Mouse (Mus musculus) CH12.LX (cell line): ENCODE data around the gene Il1rl2. TPM values are rescaled to one million over a fixed set of nuclear protein-coding genes. Genes with fewer than 3 reads are reported as not detected.

Source experiments
- DNase-seq: peaks from one replicate; pipeline ENCODE4 v3.0.0-alpha.2; 2013; ENCODE audit errors: extremely low read depth
- H3K27ac ChIP-seq: 2 replicates; pipeline ENCODE4 v1.5.1; 2012; ENCODE audit warnings: low read depth, mild to moderate bottlenecking, control low read depth, moderate library complexity; ENCODE audit not compliant: insufficient read depth
- H3K27me3 ChIP-seq: replicated peaks from 2 replicates; pipeline ENCODE3; 2012; ENCODE audit warnings: inconsistent platforms
- H3K36me3 ChIP-seq, 2 experiments: replicated peaks in 1 of 2; 2 replicates each; pipeline versions ENCODE3 to v1.6.1; 2012; ENCODE audit warnings: inconsistent platforms in 1 of 2, low read length in 1 of 2, mild to moderate bottlenecking in 1 of 2, mixed read lengths in 1 of 2, moderate library complexity in 1 of 2; ENCODE audit not compliant: control insufficient read depth in 1 of 2, insufficient read depth in 1 of 2
- H3K4me1 ChIP-seq, 2 experiments: 2 replicates each; pipeline ENCODE4 v1.6.1; 2012; ENCODE audit warnings: inconsistent platforms in 1 of 2, moderate library complexity in 1 of 2; ENCODE audit not compliant: insufficient read depth in 2 of 2, control insufficient read depth in 1 of 2
- H3K4me2 ChIP-seq: 2 replicates; pipeline ENCODE4 v1.6.1; 2012; ENCODE audit warnings: low read depth, mild to moderate bottlenecking, control low read depth; ENCODE audit not compliant: poor library complexity, insufficient read depth, severe bottlenecking
- H3K4me3 ChIP-seq, 3 experiments: fragments of 150-350 bp in 1 of 3; sonication (generic) in 1 of 3; replicated peaks in 1 of 3; 2 replicates each; pipeline versions ENCODE3 to v1.5.1; 2011 to 2012; ENCODE audit warnings: low read depth in 2 of 3, low read length in 2 of 3, mild to moderate bottlenecking in 2 of 3, moderate library complexity in 2 of 3, control low read depth in 1 of 3, improper control_type of control experiment in 1 of 3, inconsistent platforms in 1 of 3, mixed read lengths in 1 of 3; ENCODE audit not compliant: poor library complexity in 1 of 3
- H3K79me2 ChIP-seq: replicated peaks from 2 replicates; pipeline ENCODE4 v1.6.1; 2012; ENCODE audit warnings: mild to moderate bottlenecking, moderate library complexity; ENCODE audit not compliant: control insufficient read depth, poor library complexity, insufficient read depth, severe bottlenecking; ENCODE audit errors: extremely low read depth
- H3K9ac ChIP-seq: 2 replicates; pipeline ENCODE4 v1.6.1; 2012; ENCODE audit warnings: low read depth, mild to moderate bottlenecking, control low read depth, moderate library complexity; ENCODE audit not compliant: insufficient read depth
- H3K9me3 ChIP-seq: replicated peaks from 2 replicates; pipeline ENCODE3; 2012; ENCODE audit warnings: low read length, inconsistent platforms, mixed read lengths
- BHLHE40 ChIP-seq: IDR thresholded peaks from 2 replicates; pipeline ENCODE4 v1.6.1; 2011; ENCODE audit warnings: mild to moderate bottlenecking, low read depth, low read length, improper control_type of control experiment
- CHD2 ChIP-seq: IDR thresholded peaks from 2 replicates; pipeline ENCODE4 v1.6.1; 2011; ENCODE audit warnings: low read length, improper control_type of control experiment
- ELF1 ChIP-seq: IDR thresholded peaks from 2 replicates; pipeline ENCODE4 v1.6.1; 2014; ENCODE audit warnings: low read depth, mild to moderate bottlenecking, inconsistent platforms, low read length, improper control_type of control experiment
- ETS1 ChIP-seq: conservative IDR thresholded peaks from 2 replicates; pipeline ENCODE4 v1.6.1; 2012; ENCODE audit warnings: low read depth, mild to moderate bottlenecking, inconsistent platforms, low read length, improper control_type of control experiment, moderate library complexity
- GABPA ChIP-seq: IDR thresholded peaks from 2 replicates; pipeline ENCODE4 v1.6.1; 2012; ENCODE audit warnings: low read depth, low read length, improper control_type of control experiment, inconsistent platforms; ENCODE audit not compliant: insufficient replicate concordance
- JUN ChIP-seq: IDR thresholded peaks from 2 replicates; pipeline ENCODE4 v1.6.1; 2011; ENCODE audit warnings: low read depth, mild to moderate bottlenecking, low read length, improper control_type of control experiment, moderate library complexity; ENCODE audit not compliant: insufficient read depth
- JUND ChIP-seq: conservative IDR thresholded peaks from 2 replicates; pipeline ENCODE4 v1.6.1; 2011; ENCODE audit warnings: low read depth, low read length, improper control_type of control experiment
- MAFK ChIP-seq: IDR thresholded peaks from 2 replicates; pipeline ENCODE4 v1.6.1; 2011; ENCODE audit warnings: low read length, improper control_type of control experiment; ENCODE audit not compliant: insufficient replicate concordance
- MAX ChIP-seq: IDR thresholded peaks from 2 replicates; pipeline ENCODE4 v1.6.1; 2011; ENCODE audit warnings: low read length, improper control_type of control experiment
- MAZ ChIP-seq: IDR thresholded peaks from 2 replicates; pipeline ENCODE4 v1.6.1; 2012; ENCODE audit warnings: low read depth, mild to moderate bottlenecking, inconsistent platforms, low read length, improper control_type of control experiment, moderate library complexity
- MEF2A ChIP-seq: IDR thresholded peaks from 2 replicates; pipeline ENCODE4 v1.6.1; 2014; ENCODE audit warnings: low read depth, mild to moderate bottlenecking, inconsistent platforms, low read length, improper control_type of control experiment, borderline replicate concordance
- MYC ChIP-seq: IDR thresholded peaks from 2 replicates; pipeline ENCODE4 v1.6.1; 2011; ENCODE audit warnings: low read depth, mild to moderate bottlenecking, improper control_type of control experiment, low read length
- NRF1 ChIP-seq: IDR thresholded peaks from 2 replicates; pipeline ENCODE4 v1.6.1; 2014; ENCODE audit warnings: low read depth, mild to moderate bottlenecking, inconsistent platforms, low read length, improper control_type of control experiment, moderate library complexity
- PAX5 ChIP-seq: IDR thresholded peaks from 2 replicates; pipeline ENCODE4 v1.6.1; 2012; ENCODE audit warnings: low read length, inconsistent platforms, mixed read lengths
- POLR2AphosphoS2 ChIP-seq: IDR thresholded peaks from 2 replicates; pipeline ENCODE4 v1.6.1; 2011; ENCODE audit warnings: low read depth, low read length, improper control_type of control experiment
- RCOR1 ChIP-seq: conservative IDR thresholded peaks from 2 replicates; pipeline ENCODE4 v1.6.1; 2012; ENCODE audit warnings: low read depth, mild to moderate bottlenecking, inconsistent platforms, low read length, improper control_type of control experiment
- TBP ChIP-seq: conservative IDR thresholded peaks from 2 replicates; pipeline ENCODE4 v1.6.1; 2011; ENCODE audit warnings: low read depth, low read length, improper control_type of control experiment
- TCF12 ChIP-seq: IDR thresholded peaks from 2 replicates; pipeline ENCODE4 v1.6.1; 2014; ENCODE audit warnings: low read depth, mild to moderate bottlenecking, inconsistent platforms, low read length, improper control_type of control experiment
- USF1 ChIP-seq: IDR thresholded peaks from 2 replicates; pipeline ENCODE4 v1.6.1; 2014; ENCODE audit warnings: low read depth, mild to moderate bottlenecking, inconsistent platforms, low read length, improper control_type of control experiment
- USF2 ChIP-seq: conservative IDR thresholded peaks from 2 replicates; pipeline ENCODE4 v1.6.1; 2011; ENCODE audit warnings: low read depth, low read length, improper control_type of control experiment
- ZC3H11A ChIP-seq: IDR thresholded peaks from 2 replicates; pipeline ENCODE4 v1.6.1; 2012; ENCODE audit warnings: low read depth, mild to moderate bottlenecking, inconsistent platforms, low read length, improper control_type of control experiment
- ZMIZ1 ChIP-seq: IDR thresholded peaks from 2 replicates; pipeline ENCODE4 v1.6.1; 2012; ENCODE audit warnings: low read depth, mild to moderate bottlenecking, inconsistent platforms, low read length, improper control_type of control experiment
- ZNF384 ChIP-seq: IDR thresholded peaks from 2 replicates; pipeline ENCODE4 v1.6.1; 2012; ENCODE audit warnings: low read depth, low read length, improper control_type of control experiment, inconsistent platforms
- dilution Hi-C: fragments of 300-500 bp; cut with MboI; formaldehyde crosslinking; loops from 2 replicates; pipeline ENCODE4 v1.14.3; 2020; ENCODE audit warnings: low sequenced_read_pairs; ENCODE audit not compliant: extremely low pct_unique_long_range_greater_than_20kb, extremely low pct_ligation_motif_present
- in situ Hi-C: fragments of 300-500 bp; cut with MboI; formaldehyde crosslinking; loops from 3 replicates; pipeline ENCODE4 v1.14.3; 2019; ENCODE audit warnings: low sequenced_read_pairs, low pct_ligation_motif_present, low pct_unique_long_range_greater_than_20kb, mixed read lengths
- polyA plus RNA-seq: library from polyadenylated mRNA; unstranded; fragments of >175 nt; gene quantifications from 2 replicates; pipeline ENCODE4 v1.2.1, GENCODE M21; 2012; ENCODE audit warnings: low read depth; ENCODE audit not compliant: insufficient read length
- total RNA-seq, 2 experiments: library from RNA; depleted of rRNA; stranded (reverse); fragments of 300-350 nt in 1 of 2; fragments of >200 nt in 1 of 2; gene quantifications; 2 replicates each; pipeline ENCODE4 v1.2.3; 2012 to 2014

The Il1rl2 gene
- total and polyA plus RNA-seq, 3 experiments = not detected

GRCm38 (mm10) chr1:40384931-40385545 lies 60.6 kb downstream of the Il1rl2 start:
- Histone ChIP-seq H3K4me1 (0 out of 4 replicates have a peak, but pooled peaks cover 0 to 3% of the 10 kb centered on the region in 2 experiments), H3K27ac (no peak overlapping the region), H3K36me3 (no peaks in the 10 kb centered on the region), H3K4me2 (no peak overlapping the region)
- in situ Hi-C loops = loop anchor here (5.0 to 25.0 kb wide), 3 partner anchors 152 to 698 kb away; no protein-coding TSS in a partner anchor
- TF ChIP-seq USF1 (peak; percentile 53; the same call in 1 of the 2 replicates), USF2 (peak; percentile 64), JUND (no peak), BHLHE40 (peak; percentile 68), ZMIZ1 (no peak), ZC3H11A (no peak)
- TF ChIP-seq, all 38 proteins: peak for 3
- dilution Hi-C loops = no loop called here
- no peak for DNase-seq
- Histone ChIP-seq H3K4me3 (no peak overlapping the region), H3K9ac (no peak overlapping the region), H3K9me3 (no peaks in the 10 kb centered on the region), H3K79me2 (no peaks in the 10 kb centered on the region), H3K27me3 (no peaks in the 10 kb centered on the region)

- peaks cover 17 to 41% of the 10 kb centered on the region in 2 experiments for H3K4me1 ChIP-seq
- peak overlapping the region; percentile 46; the same call in 1 of the 2 replicates for H3K4me2 ChIP-seq
- H3K9me3 ChIP-seq = no peaks in the 10 kb centered on the region
- H3K4me3 ChIP-seq = no peak overlapping the region
- no peaks in the 10 kb centered on the region for H3K27me3 ChIP-seq
- H3K27ac ChIP-seq = no peak overlapping the region
- H3K36me3 ChIP-seq = no peaks in the 10 kb centered on the region
- dilution Hi-C loops = no loop called here
- no peak overlapping the region for H3K9ac ChIP-seq
- H3K79me2 ChIP-seq = no peaks in the 10 kb centered on the region
- peak; percentile 33 for DNase-seq
- TF ChIP-seq MAZ = no peak
- TF ChIP-seq, all 38 proteins: peak for 0
- in situ Hi-C loops = loop anchor here (25.0 kb wide), 2 partner anchors 271 to 704 kb away; no protein-coding TSS in a partner anchor
Measured at GRCm38 (mm10) chr1:40391374-40391773, 67.0 kb downstream of the Il1rl2 start.

DNA sequence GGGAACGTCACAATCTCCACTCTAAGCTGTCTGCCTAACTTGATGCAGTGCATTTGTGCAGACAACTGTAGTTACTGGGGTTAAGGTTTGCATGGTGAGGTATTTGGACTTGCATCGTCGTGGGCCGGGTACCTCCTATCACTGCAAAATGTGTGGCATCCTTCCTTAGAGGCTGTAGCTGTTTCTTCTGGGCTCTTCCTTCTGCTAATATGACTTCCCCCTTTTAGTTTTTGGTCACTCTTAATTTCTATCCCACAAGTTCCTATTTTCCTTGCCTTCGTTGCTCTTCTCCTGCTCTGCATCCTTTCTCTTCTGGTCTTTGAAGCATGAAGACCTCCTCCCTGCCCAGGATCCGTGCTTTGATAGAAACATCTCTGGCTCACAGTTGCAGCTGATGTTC lies 68.1 kb downstream of the Il1rl2 start:
- no peak overlapping the region for H3K4me2 ChIP-seq
- TF ChIP-seq ZNF384 (no peak), CHD2 (no peak), TBP (no peak), NRF1 (no peak), MAZ (no peak), MYC (no peak), PAX5 (no peak), MAFK (no peak), MEF2A (no peak), TCF12 (no peak), RCOR1 (no peak), ELF1 (no peak), POLR2AphosphoS2 (no peak), ZC3H11A (no peak), MAX (no peak), ETS1 (no peak), JUN (no peak), GABPA (no peak)
- no peak overlapping the region for H3K27ac ChIP-seq
- H3K9me3 ChIP-seq = no peaks in the 10 kb centered on the region
- in situ Hi-C loops (loop anchor here (25.0 kb wide), 2 partner anchors 270 to 705 kb away; no protein-coding TSS in a partner anchor), dilution Hi-C loops (no loop called here)
- no peaks in the 10 kb centered on the region for H3K36me3 ChIP-seq
- no peak for DNase-seq
- no peaks in the 10 kb centered on the region for H3K27me3 ChIP-seq
- peaks cover 17 to 46% of the 10 kb centered on the region in 2 experiments for H3K4me1 ChIP-seq
- H3K79me2 ChIP-seq = no peaks in the 10 kb centered on the region
- H3K9ac ChIP-seq = no peak overlapping the region
- H3K4me3 ChIP-seq = no peak overlapping the region
